Mouse (Mus musculus): ENCODE results near the gene Stxbp1. TPM values are rescaled to one million over a fixed set of nuclear protein-coding genes. Genes with fewer than 3 reads are reported as not detected.
"Not testable (repeated sequence)": the region's sequence is repeated elsewhere in the genome, so short reads cannot be mapped to it uniquely, and the experiment has no call there.

Gene Stxbp1
- polyA plus RNA-seq, 1 experiment from 2014 or later, result 19.3 TPM

DNA sequence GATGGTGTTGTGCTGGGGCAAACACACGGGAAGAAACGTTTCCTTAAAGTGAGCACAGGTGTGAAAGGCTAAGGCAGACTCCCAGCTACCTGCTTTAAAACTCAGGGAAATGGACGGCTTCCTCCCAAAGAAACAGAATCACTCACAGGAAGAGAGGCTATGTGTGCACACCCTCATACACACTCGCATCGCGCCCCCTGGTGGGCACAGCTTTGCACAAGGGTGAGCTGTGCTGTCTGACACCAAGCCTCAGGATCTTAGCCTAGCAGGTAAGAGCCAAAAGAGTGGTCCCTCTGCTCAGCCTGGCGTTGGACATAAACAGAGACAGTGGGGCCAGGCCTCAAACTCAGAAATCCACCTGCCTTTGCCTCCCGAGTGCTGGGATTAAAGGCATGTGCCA lies 7.2 kb upstream of the Stxbp1 start:
- H3K36me3 ChIP-seq, result no peaks in the 10 kb centered on the region
- no peak overlapping the region for H3K9ac ChIP-seq
- ATAC-seq (replicated peaks; ENCODE audit: low FRiP score), result no peak; the same call in 1 of the 2 replicates
- H3K4me1 ChIP-seq, result peaks cover 11% of the 10 kb centered on the region; the same call in 1 of the 2 replicates
- 2% methylated on average over 8 of the region's 8 CpGs for WGBS
- no peak overlapping the region for H3K4me3 ChIP-seq (replicated peaks)
- H3K27me3 ChIP-seq, result peaks cover 15% of the 10 kb centered on the region
- no peak overlapping the region for H3K4me2 ChIP-seq
- no peak overlapping the region for H3K27ac ChIP-seq
- H3K9me3 ChIP-seq (replicated peaks), result no peaks in the 10 kb centered on the region

DNA sequence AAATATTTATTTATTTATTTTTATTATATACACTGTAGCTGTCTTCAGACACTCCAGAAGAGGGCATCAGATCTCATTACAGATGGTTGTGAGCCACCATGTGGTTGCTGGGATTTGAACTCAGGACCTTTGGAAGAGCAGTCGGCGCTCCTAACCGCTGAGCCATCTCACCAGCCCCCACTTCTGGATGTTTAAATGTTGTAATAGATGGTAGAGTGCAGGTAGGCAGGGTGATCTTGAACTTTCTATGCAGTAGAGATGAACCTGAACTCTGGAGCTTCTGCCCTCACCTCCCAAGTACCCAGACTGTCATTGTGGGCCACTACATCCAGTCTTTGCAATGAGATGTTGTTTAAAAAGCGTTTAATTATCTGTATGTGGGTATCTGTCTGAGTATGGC lies 6.7 kb upstream of the Stxbp1 start:
- Histone ChIP-seq H3K27me3 (peaks cover 15% of the 10 kb centered on the region), H3K4me1 (peaks cover 11% of the 10 kb centered on the region; the same call in 1 of the 2 replicates)
- H3K36me3 ChIP-seq; H3K9me3 ChIP-seq (replicated peaks); H3K9ac ChIP-seq; H3K4me3 ChIP-seq (replicated peaks); H3K27ac ChIP-seq; ATAC-seq (replicated peaks; ENCODE audit: low FRiP score); H3K4me2 ChIP-seq: not testable (repeated sequence)
- 70% methylated on average over 4 of the region's 4 CpGs for WGBS

DNA sequence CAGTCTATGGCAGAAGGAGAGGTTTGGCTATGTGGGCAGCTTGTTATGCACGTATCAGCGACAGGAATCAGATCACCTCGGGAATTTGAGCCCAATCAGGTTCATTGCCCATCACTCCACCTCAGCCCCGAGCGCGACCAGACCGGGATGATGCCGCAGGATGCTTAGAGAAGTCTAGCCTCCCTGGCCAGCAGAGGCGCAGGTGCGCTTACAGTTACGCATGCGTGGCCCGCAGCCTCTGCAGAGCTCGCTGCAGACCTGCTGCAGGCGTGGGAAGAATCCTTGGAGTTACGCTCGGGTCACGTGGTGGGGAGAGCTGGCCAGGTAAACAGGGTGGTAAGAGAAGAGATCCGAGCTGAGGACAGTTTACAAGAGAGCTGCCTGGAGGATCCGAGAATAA lies 5.1 kb upstream of the Stxbp1 start:
- Histone ChIP-seq H3K9me3 (replicated peaks) (no peaks in the 10 kb centered on the region), H3K36me3 (no peaks in the 10 kb centered on the region), H3K4me2 (peak overlapping the region; percentile 51), H3K9ac (no peak overlapping the region), H3K4me3 (replicated peaks) (peak overlapping the region; percentile 15; the same call in 1 of the 2 replicates), H3K4me1 (peaks cover 13% of the 10 kb centered on the region; the same call in 1 of the 2 replicates), H3K27me3 (peaks cover 15% of the 10 kb centered on the region), H3K27ac (no peak overlapping the region)
- 2% methylated on average over 20 of the region's 20 CpGs for WGBS
- ATAC-seq (replicated peaks; ENCODE audit: low FRiP score), result no peak

DNA sequence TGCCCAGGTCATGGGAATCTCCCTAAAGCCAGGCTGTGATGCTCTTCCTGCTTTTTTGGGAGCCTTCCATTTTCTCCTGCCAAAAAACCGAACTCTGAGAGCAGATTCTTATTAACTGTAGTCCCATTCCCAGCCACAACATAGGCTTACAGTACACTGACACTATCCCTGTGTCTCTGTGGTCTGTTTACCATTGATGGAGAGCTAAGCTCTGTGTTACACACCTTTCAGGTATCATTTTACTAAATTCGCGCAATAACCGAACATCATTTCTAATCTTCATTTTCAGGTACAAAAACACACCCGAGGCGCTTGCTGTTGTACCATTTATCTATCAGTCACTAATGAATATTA lies 400 bp upstream of the Stxbp1 start:
- H3K27ac ChIP-seq, result no peak overlapping the region
- no peak; the same call in 1 of the 2 replicates for ATAC-seq (replicated peaks; ENCODE audit: low FRiP score)
- peaks cover 17% of the 10 kb centered on the region for H3K27me3 ChIP-seq
- no peak overlapping the region for H3K9ac ChIP-seq
- H3K9me3 ChIP-seq (replicated peaks), result no peaks in the 10 kb centered on the region
- no peaks in the 10 kb centered on the region for H3K36me3 ChIP-seq
- 47% methylated on average over 6 of the region's 6 CpGs for WGBS
- peaks cover 15% of the 10 kb centered on the region; the same call in 1 of the 2 replicates for H3K4me1 ChIP-seq
- H3K4me2 ChIP-seq, result peak overlapping the region; percentile 93
- peak overlapping the region; percentile 80 for H3K4me3 ChIP-seq (replicated peaks)

DNA sequence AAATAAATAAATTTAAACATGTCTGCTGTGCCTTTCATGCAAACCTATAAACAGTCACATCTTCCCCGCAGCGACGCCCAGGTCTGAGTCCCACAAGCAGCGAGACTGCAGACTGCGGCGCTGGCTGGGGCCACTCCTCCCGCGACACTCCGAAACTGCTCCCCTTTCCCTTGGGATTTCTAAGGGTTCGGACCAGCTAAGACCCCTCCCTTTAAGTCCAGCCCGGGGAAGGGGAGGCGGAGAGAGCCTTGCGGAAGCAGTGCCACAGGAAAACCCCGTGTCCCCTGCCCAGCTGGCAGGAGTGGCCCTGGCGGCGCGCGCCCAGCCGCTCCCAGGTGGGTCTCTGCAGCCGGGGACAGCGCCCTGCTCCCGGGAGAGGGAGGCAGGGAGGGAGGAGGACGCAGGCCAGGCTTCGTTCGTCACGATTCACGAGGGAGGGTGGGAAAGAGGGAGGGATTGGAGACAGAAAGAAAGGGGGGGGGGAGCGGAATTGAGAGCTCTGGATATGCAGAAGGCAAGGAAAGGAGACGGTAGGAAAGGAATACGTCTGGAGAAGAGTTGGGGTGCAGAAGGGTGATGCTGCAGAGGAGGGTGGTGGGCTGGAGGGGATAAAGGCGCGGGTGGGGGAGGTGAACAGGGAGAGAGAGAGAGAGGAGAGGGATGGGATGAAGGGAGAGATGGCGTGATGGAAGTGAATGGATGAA lies 792 bp downstream of the Stxbp1 start:
- peaks cover 10% of the 10 kb centered on the region; the same call in 1 of the 2 replicates for H3K4me1 ChIP-seq
- no peaks in the 10 kb centered on the region for H3K36me3 ChIP-seq
- peak overlapping the region; percentile 62 for H3K9ac ChIP-seq
- H3K27me3 ChIP-seq, result peaks cover 5% of the 10 kb centered on the region
- WGBS, result under 1% methylated on average over 33 of the region's 33 CpGs
- peak overlapping the region; percentile 83 for H3K27ac ChIP-seq
- no peaks in the 10 kb centered on the region for H3K9me3 ChIP-seq (replicated peaks)
- H3K4me3 ChIP-seq (replicated peaks), result peak overlapping the region; percentile 80
- ATAC-seq (replicated peaks; ENCODE audit: low FRiP score), result peak; percentile 38; the same call in 1 of the 2 replicates
- H3K4me2 ChIP-seq, result peak overlapping the region; percentile 93

DNA sequence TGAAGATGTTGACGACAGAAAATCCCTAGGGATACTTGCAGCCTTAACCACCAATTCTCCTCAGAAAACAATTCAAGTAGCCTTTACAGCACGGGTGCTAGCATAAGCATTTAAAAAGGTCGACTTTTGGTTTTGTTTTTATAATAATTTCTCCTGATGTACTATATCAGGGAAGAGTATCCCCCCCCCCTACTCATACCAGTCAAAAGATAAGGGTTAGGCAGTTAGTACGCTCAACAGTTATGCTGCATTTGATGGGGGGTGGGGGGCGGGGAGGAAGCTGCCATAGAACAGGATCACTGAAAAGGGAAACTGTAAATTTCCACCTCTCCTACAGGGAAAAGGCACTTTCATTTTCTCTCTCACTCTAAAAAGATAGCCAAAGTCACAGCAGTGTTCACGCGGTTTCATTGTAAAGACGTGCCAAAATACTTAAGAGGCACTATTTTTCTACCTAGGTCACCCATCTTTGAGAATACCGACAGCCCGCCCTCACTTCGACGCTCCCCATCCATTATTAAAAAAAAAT lies 1.4 kb downstream of the Stxbp1 start:
- WGBS, result 6% methylated on average over 12 of the region's 12 CpGs
- no peaks in the 10 kb centered on the region for H3K36me3 ChIP-seq
- H3K4me2 ChIP-seq, result peak overlapping the region; percentile 93
- H3K27me3 ChIP-seq, result peaks cover 3% of the 10 kb centered on the region; the same call in 1 of the 2 replicates
- H3K4me1 ChIP-seq, result peaks cover 10% of the 10 kb centered on the region; the same call in 1 of the 2 replicates
- peak overlapping the region; percentile 83 for H3K27ac ChIP-seq
- H3K9ac ChIP-seq, result peak overlapping the region; percentile 62
- no peak for ATAC-seq (replicated peaks; ENCODE audit: low FRiP score)
- no peaks in the 10 kb centered on the region for H3K9me3 ChIP-seq (replicated peaks)
- peak overlapping the region; percentile 80 for H3K4me3 ChIP-seq (replicated peaks)

DNA sequence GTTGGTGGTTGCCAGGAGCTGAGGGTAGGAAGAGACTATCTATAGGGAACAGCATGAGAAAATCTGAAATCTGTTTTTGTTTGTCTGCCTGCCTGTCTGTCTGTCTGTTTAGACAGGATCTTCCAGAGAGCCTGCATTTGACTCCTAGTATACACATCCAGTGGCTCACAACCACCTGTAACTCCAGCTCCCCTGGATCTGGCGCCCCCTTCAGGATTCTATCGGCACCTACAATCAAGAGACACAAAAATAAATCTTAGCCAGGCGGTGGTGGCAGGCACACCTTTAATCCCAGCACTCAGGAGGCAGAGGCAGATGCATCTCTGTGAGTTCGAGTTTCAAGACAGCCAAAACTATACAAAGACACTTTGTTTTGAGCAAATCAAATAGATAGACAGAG lies 4.5 kb downstream of the Stxbp1 start:
- ATAC-seq (replicated peaks; ENCODE audit: low FRiP score), result no peak
- H3K4me2 ChIP-seq, result no peak overlapping the region
- peaks cover 18% of the 10 kb centered on the region for H3K4me1 ChIP-seq
- H3K4me3 ChIP-seq (replicated peaks), result no peak overlapping the region
- H3K36me3 ChIP-seq, result no peaks in the 10 kb centered on the region
- no peaks in the 10 kb centered on the region for H3K9me3 ChIP-seq (replicated peaks)
- peaks cover 3% of the 10 kb centered on the region; the same call in 1 of the 2 replicates for H3K27me3 ChIP-seq
- no peak overlapping the region for H3K9ac ChIP-seq
- no peak overlapping the region for H3K27ac ChIP-seq
- WGBS, result 44% methylated on average over 4 of the region's 4 CpGs

DNA sequence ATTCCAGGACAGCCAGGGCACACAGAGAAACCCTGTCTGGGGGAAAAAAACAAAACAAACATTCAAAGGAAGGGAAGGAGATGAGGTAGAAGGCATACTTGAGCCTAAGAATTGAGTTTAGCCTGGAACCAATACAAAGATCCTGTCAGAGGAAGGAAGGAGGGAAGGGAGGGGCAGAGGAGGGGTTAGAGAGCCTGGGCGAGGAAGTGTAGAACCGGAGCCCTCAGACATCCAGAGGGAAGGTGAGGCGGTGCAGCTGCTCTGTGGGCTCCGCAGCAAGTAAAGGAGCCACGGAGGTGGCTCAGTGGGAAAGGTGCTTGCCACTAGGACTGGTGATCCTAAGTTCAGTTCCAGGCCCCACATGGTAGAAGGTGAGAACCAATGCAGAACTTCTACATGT lies 5.9 kb downstream of the Stxbp1 start:
- Histone ChIP-seq H3K9me3 (replicated peaks) (no peaks in the 10 kb centered on the region), H3K27me3 (peaks cover 3% of the 10 kb centered on the region; the same call in 1 of the 2 replicates), H3K27ac (no peak overlapping the region), H3K36me3 (no peaks in the 10 kb centered on the region), H3K4me1 (peaks cover 14% of the 10 kb centered on the region; the same call in 1 of the 2 replicates), H3K4me3 (replicated peaks) (no peak overlapping the region), H3K4me2 (no peak overlapping the region), H3K9ac (no peak overlapping the region)
- no peak for ATAC-seq (replicated peaks; ENCODE audit: low FRiP score)
- 53% methylated on average over 5 of the region's 5 CpGs for WGBS

DNA sequence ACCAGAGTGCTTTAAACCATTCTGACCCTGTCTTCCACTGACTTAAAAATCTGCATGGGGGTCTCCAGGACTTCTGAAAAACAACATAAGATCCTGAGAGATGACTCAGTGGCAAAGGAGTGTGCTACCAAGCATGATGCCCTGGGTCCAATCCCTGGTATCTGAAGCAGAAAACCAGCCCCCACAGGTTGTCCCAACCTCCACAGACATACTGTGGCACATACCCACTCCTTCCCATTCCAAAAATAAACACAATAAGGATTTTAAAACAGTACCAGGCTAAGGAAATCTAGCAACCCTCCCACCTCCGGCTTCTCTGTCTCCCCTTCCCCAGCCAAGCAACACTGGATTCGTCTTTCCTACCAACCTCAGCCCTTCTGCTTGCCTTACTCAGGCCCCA lies 7.8 kb downstream of the Stxbp1 start:
- no peak overlapping the region for H3K9ac ChIP-seq
- H3K27ac ChIP-seq, result no peak overlapping the region
- H3K27me3 ChIP-seq, result no peaks in the 10 kb centered on the region
- H3K4me1 ChIP-seq, result peaks cover 24% of the 10 kb centered on the region
- no peak overlapping the region for H3K4me2 ChIP-seq
- ATAC-seq (replicated peaks; ENCODE audit: low FRiP score), result no peak
- WGBS, result 64% methylated on average over 2 of the region's 2 CpGs
- H3K9me3 ChIP-seq (replicated peaks), result no peaks in the 10 kb centered on the region
- no peak overlapping the region for H3K4me3 ChIP-seq (replicated peaks)
- H3K36me3 ChIP-seq, result no peaks in the 10 kb centered on the region

DNA sequence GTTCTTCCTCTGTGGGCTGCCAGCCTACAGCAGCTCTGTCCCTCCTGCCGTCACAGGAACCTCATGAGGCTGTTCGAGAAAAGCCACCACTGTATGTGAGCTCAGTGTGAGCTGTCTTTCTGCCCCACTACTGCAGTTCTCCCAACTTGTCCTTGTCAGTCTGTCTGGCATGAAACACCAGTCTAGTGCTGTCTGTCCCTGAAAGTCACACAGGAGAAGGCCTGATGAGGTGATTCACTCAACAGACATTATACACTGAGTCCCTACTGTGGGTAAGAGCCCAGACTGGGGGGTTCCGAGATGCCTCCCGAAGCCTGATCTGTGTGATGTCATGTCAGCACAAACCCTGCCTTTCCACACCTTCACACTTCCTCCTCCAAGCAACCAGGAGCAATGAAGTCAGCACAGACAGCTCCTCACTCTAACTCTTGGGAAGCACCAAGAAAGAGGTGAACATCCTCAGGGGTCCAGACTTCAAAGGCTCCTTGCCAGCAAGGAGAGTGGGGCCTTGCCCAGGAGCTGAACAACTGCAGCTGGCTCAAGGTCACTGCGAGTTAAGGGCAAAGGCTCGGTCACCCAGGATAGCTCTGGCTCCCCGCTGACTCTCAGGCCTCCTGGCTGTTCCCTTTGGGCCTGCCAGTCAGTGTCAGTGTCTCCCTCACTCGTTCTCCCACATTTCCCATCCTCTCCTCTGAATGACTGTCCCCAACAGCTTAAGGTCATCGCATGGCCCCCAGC lies 8.7 kb downstream of the Stxbp1 start:
- Histone ChIP-seq H3K9me3 (replicated peaks) (no peaks in the 10 kb centered on the region), H3K9ac (no peak overlapping the region), H3K4me2 (no peak overlapping the region), H3K4me3 (replicated peaks) (no peak overlapping the region), H3K27me3 (no peaks in the 10 kb centered on the region), H3K36me3 (no peaks in the 10 kb centered on the region), H3K4me1 (peaks cover 29% of the 10 kb centered on the region), H3K27ac (no peak overlapping the region)
- no peak for ATAC-seq (replicated peaks; ENCODE audit: low FRiP score)
- WGBS, result 59% methylated on average over 9 of the region's 9 CpGs

DNA sequence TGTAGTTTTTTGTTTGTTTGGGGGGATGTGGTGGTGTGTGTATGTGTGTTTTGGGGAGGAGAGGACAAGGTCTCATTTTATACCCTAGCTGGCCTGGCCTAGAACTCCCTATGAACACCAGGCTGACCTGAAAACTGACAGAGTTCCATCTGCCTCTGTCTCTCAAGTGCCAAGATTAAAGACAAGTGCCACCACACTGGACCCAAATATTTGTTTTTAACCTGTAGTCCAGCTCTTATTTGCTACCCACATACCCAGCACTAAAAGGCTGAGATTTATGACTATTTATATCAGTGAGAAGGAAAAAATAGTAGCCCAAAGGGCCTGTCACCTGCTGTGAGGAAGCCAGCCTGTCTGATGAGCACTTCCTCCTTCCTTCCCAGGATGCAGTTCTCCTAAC lies 11.5 kb downstream of the Stxbp1 start:
- Histone ChIP-seq H3K4me2 (no peak overlapping the region), H3K4me1 (peaks cover 29% of the 10 kb centered on the region), H3K9me3 (replicated peaks) (no peaks in the 10 kb centered on the region), H3K27me3 (no peaks in the 10 kb centered on the region), H3K27ac (peak overlapping the region; percentile 87), H3K36me3 (no peaks in the 10 kb centered on the region), H3K4me3 (replicated peaks) (no peak overlapping the region), H3K9ac (no peak overlapping the region)
- ATAC-seq (replicated peaks; ENCODE audit: low FRiP score), result no peak

DNA sequence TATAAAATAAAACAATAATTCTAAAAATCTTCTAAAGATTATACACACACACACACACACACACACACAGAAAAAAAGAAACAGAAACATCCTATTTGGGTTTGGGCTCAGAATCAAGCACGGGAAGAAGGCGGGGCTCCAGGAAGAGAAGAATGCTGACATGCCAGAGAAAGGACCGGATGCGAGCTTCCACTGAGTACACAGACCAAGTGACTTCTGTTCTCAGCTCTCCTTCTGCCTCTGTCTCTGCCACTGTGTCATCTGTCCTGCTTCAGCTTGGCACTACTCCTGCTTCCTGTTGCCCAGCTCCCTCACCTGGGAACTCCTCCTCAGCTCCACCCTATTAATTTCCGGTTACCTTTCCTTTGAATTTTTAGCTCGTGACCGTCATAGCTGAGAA lies 12.5 kb downstream of the Stxbp1 start:
- Histone ChIP-seq H3K36me3 (no peaks in the 10 kb centered on the region), H3K4me2 (peak overlapping the region; percentile 19; the same call in 1 of the 2 replicates), H3K27me3 (no peaks in the 10 kb centered on the region), H3K4me1 (peaks cover 29% of the 10 kb centered on the region), H3K27ac (peak overlapping the region; percentile 87), H3K9me3 (replicated peaks) (no peaks in the 10 kb centered on the region), H3K4me3 (replicated peaks) (no peak overlapping the region), H3K9ac (0 out of 2 replicates have a peak overlapping the region, but pooled peaks have one; percentile 7)
- ATAC-seq (replicated peaks; ENCODE audit: low FRiP score), result no peak
- 52% methylated on average over 7 of the region's 7 CpGs for WGBS
